Mouse (Mus musculus) heart, postnatal 0 days (tissue): ENCODE data around the gene Crybg1.

Experiments
- CTCF ChIP-seq: IDR thresholded peaks from 2 replicates; pipeline ENCODE4 v1.5.1; 2016; ENCODE audit warnings: antibody characterized with exemption, control low read depth, low read depth
- EP300 ChIP-seq: IDR thresholded peaks from 2 replicates; pipeline ENCODE4 v1.6.1; 2016; ENCODE audit warnings: antibody characterized with exemption, low read depth

GRCm38 (mm10) chr10:43993198-43993597, 155.5 kb downstream of the Crybg1 start:
- TF ChIP-seq CTCF (no peak), EP300 (no peak)
